Mouse (Mus musculus): ENCODE results near the gene Otulinl. TPM values are rescaled to one million over a fixed set of nuclear protein-coding genes. Genes with fewer than 3 reads are reported as not detected.

Otulinl gene
- polyA plus RNA-seq (2017; shearing (Covaris generic)), result 191 TPM

DNA sequence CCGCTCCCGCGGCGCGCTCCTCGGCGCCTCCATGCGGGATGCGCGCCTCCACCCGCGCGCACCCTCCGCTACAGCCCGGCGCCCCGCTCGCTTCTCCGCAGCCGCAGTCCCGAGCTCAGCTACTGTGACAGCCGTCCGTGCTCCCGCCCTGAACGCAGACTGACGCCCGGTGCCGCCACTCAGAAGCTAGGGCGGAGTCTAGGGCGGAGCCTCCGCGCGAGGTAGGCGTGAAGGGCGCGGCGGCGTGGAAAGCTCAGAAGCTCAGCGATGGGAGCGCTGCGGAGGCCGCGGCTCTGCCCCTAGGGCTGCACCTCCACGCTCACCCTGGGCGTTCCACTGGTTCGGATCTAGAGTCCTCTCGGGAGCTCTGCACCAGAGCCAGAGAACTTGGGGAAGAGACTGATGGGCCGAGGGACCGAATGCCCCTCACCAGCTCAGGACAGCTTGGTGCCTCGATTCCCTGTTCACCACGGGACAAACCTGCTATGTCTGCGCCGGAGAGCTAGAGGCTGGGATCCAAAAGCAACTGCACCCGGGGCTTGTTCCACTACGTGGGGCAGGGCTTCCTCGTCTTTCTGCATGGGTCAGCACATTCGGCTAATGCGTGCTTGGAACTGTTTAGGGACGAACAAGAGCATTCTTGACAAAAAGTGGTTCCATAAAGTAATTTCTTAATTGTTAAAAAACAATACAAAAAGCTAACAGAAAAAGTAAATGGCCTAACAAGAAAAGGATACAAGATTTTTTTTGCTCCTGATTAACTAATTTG, at the start of gene Otulinl:
Otulinl (minus strand) TSS at position 161 of the 769 bp plus-strand sequence.

DNA sequence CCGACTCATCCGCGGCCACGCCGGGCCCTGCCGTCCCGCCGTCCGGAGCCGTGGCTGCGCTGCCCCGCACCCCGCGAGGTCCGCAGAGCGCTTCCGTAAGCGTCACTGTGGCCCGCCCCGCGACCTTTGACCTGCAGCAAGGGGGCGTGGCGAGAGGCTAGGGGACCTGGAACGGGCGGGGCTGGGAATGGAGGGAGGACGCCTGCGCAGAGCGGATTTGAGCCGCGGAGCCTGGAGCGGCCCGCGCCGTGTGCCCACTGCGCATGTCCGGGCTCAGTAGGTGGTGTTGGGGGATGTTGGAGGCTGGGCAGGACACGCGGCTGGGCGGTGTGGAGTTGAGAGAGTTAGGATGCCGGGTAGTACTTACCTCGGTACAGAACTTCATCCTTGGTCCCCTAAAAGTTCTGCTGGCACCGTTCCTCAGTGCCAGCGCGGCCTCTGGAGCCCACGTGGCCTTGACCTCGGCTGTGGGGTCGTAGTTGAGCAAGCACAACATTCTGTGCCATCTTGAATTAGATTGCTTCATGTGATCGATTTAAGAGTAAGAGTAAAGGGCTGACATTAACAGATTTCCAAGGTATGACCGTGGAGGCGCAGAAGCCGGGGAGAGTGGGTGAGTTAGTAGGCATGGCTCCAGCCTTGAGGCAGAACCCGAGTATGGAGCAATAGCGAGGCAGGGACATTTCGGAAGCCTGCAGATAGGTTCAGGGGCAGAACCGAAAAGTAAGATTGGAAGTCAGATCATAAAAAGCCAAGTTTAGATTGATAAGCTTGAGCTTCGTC, 50.6 kb downstream of the Otulinl start, which contains the start of gene Otulin:
Otulin (minus strand) TSS at position 93 of the 783 bp plus-strand sequence.

Other genes starting within 250 kb of the Otulinl start
- 5.4 TPM for gene Ank, start 214.9 kb downstream of the Otulinl start, polyA plus RNA-seq (2017; shearing (Covaris generic))
- gene Otulin, start 50.9 kb downstream of the Otulinl start, polyA plus RNA-seq (2017; shearing (Covaris generic)), result 4.4 TPM

Measured in inflammation-experienced regulatory T-cells, adult 16 weeks (primary cell).